Mouse (Mus musculus) kidney, embryonic 15.5 days (tissue): ENCODE measurements around the gene Tmsb15b1. TPM values are rescaled to one million over a fixed set of nuclear protein-coding genes. Genes with fewer than 3 reads are reported as not detected.

Experiments used
- ATAC-seq: fragments of 200-750 bp; cut with Nextera tagmentation; replicated peaks from 2 replicates; pipeline ENCODE4 v1.8.0; 2017; ENCODE audit warnings: moderate TSS enrichment; ENCODE audit not compliant: low FRiP score
- H3K27ac ChIP-seq: fragments of 300-500 bp; sonication (generic); 2 replicates; pipeline ENCODE4 v1.5.1; 2015; ENCODE audit warnings: mild to moderate bottlenecking, inconsistent platforms
- H3K27me3 ChIP-seq: fragments of 300-500 bp; sonication (generic); 2 replicates; pipeline ENCODE4 v1.6.1; 2015; ENCODE audit warnings: inconsistent platforms
- H3K36me3 ChIP-seq: fragments of 300-500 bp; sonication (generic); 2 replicates; pipeline ENCODE4 v1.6.1; 2015; ENCODE audit warnings: inconsistent platforms
- H3K4me1 ChIP-seq: fragments of 300-500 bp; sonication (generic); 2 replicates; pipeline ENCODE4 v1.6.1; 2015; ENCODE audit warnings: inconsistent platforms
- H3K4me2 ChIP-seq: fragments of 300-500 bp; sonication (generic); 2 replicates; pipeline ENCODE4 v1.6.1; 2015; ENCODE audit warnings: moderate library complexity, mild to moderate bottlenecking, inconsistent platforms
- H3K4me3 ChIP-seq: fragments of 300-500 bp; sonication (generic); replicated peaks from 2 replicates; pipeline ENCODE4 v1.5.1; 2015; ENCODE audit warnings: mild to moderate bottlenecking, inconsistent platforms
- H3K9ac ChIP-seq: fragments of 300-500 bp; sonication (generic); 2 replicates; pipeline ENCODE4 v1.6.1; 2015; ENCODE audit warnings: mild to moderate bottlenecking, inconsistent platforms
- H3K9me3 ChIP-seq: fragments of 300-500 bp; sonication (generic); replicated peaks from 2 replicates; pipeline ENCODE4 v1.6.1; 2016; ENCODE audit warnings: inconsistent platforms
- WGBS: fragments of 180-500 bp; shearing (Covaris S2); methylation state at CpG from one replicate; pipeline ENCODE4 v1.1.7; 2015; ENCODE audit warnings: mixed read lengths; 5-methylcytosine and 5-hydroxymethylcytosine counted together
- polyA plus RNA-seq: library from polyadenylated mRNA; unstranded; fragments of >200 nt; fragmentation: Nextera tagmentation; extraction: Ambion mirVana; gene quantifications from 2 replicates; pipeline ENCODE4 v1.2.1, GENCODE M21; 2015

Tmsb15b1 gene
- 23.3 and 27.1 TPM in 2 replicates for polyA plus RNA-seq

GRCm38 (mm10) chrX:136976424-136977084 lies at the start of gene Tmsb15b1, which contains the start of gene Tmsb15l:
Tmsb15b1 (minus strand) TSS chrX:136976874.
Tmsb15l (minus strand) TSS chrX:136976869.
- peak within 1 kb of the TSS; percentile 38; the same call in 1 of the 2 replicates for H3K9ac ChIP-seq
- peak within 1 kb of the TSS; percentile 59 for H3K4me2 ChIP-seq
- WGBS = 31% methylated on average over 15 of the region's 15 CpGs
- no peaks in the 10 kb centered on the region for H3K36me3 ChIP-seq
- H3K9me3 ChIP-seq = no peaks in the 10 kb centered on the region
- ATAC-seq = peak; percentile 100
- no peaks in the 10 kb centered on the region for H3K27me3 ChIP-seq
- H3K4me1 ChIP-seq = no peaks in the 10 kb centered on the region
- H3K4me3 ChIP-seq = peak within 1 kb of the TSS; percentile 47
- no peak within 1 kb of the TSS for H3K27ac ChIP-seq

GRCm38 (mm10) chrX:137019310-137019709 lies 42.6 kb upstream of the Tmsb15b1 start:
- WGBS = 25% methylated on average over 1 of the region's 1 CpGs
- ATAC-seq = 0 out of 2 replicates have a peak, but pooled peaks have one; percentile 9
- no peaks in the 10 kb centered on the region for H3K9me3 ChIP-seq
- no peaks in the 10 kb centered on the region; the same call in 1 of the 2 replicates for H3K36me3 ChIP-seq
- no peak overlapping the region for H3K27ac ChIP-seq
- no peak overlapping the region for H3K4me2 ChIP-seq
- H3K27me3 ChIP-seq = no peaks in the 10 kb centered on the region
- H3K4me3 ChIP-seq = no peak overlapping the region
- no peak overlapping the region for H3K9ac ChIP-seq
- no peaks in the 10 kb centered on the region for H3K4me1 ChIP-seq

GRCm38 (mm10) chrX:137017668-137018067 lies 41.0 kb upstream of the Tmsb15b1 start:
- Histone ChIP-seq H3K4me2 (no peak overlapping the region), H3K27ac (no peak overlapping the region), H3K9ac (no peak overlapping the region), H3K9me3 (no peaks in the 10 kb centered on the region), H3K27me3 (no peaks in the 10 kb centered on the region), H3K4me1 (no peaks in the 10 kb centered on the region), H3K36me3 (no peaks in the 10 kb centered on the region; the same call in 1 of the 2 replicates), H3K4me3 (no peak overlapping the region)
- ATAC-seq = no peak
- WGBS = 81% methylated on average over 1 of the region's 1 CpGs

- 50% methylated on average over 6 of the region's 6 CpGs for WGBS
- Histone ChIP-seq H3K27me3 (no peaks in the 10 kb centered on the region), H3K36me3 (peaks cover 8% of the 10 kb centered on the region; the same call in 1 of the 2 replicates), H3K4me2 (no peak overlapping the region), H3K4me1 (no peaks in the 10 kb centered on the region), H3K4me3 (no peak overlapping the region), H3K9me3 (no peaks in the 10 kb centered on the region), H3K27ac (no peak overlapping the region), H3K9ac (no peak overlapping the region)
- ATAC-seq = 0 out of 2 replicates have a peak, but pooled peaks have one; percentile 49
Measured at GRCm38 (mm10) chrX:137015099-137015709, 38.5 kb upstream of the Tmsb15b1 start.

DNA sequence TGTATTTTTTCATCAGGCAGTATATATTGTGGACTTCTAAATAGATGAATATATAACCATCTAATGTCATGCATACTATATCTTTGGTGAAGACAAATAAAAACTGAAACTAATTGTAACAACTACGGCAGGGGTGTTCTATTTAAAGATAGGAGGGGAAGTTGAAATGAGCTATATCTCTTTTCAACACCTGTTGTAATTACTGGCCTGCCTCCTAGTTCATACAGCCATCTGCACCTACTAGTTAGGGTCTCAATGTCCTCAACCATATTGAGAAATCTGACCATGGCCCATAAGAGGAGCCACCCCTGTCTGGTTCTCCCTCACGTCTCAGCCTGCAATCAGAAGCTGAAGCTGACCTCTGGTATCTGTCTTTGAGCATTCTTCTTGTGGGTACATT lies 19.6 kb upstream of the Tmsb15b1 start:
- 85% methylated on average over 2 of the region's 2 CpGs for WGBS
- Histone ChIP-seq H3K4me1 (no peaks in the 10 kb centered on the region), H3K9ac (no peak overlapping the region), H3K27me3 (peaks cover 45% of the 10 kb centered on the region), H3K36me3 (0 out of 2 replicates have a peak, but pooled peaks cover 3% of the 10 kb centered on the region), H3K9me3 (no peaks in the 10 kb centered on the region), H3K4me3 (no peak overlapping the region), H3K27ac (no peak overlapping the region), H3K4me2 (no peak overlapping the region)
- no peak for ATAC-seq

- Histone ChIP-seq H3K36me3 (no peaks in the 10 kb centered on the region), H3K27ac (no peak overlapping the region), H3K9me3 (no peaks in the 10 kb centered on the region), H3K4me2 (peak overlapping the region; percentile 68), H3K27me3 (peaks cover 57% of the 10 kb centered on the region), H3K9ac (no peak overlapping the region), H3K4me1 (no peaks in the 10 kb centered on the region), H3K4me3 (peak overlapping the region; percentile 47)
- no peak for ATAC-seq
- 28% methylated on average over 14 of the region's 14 CpGs for WGBS
Measured at GRCm38 (mm10) chrX:136993641-136994040, 17.0 kb upstream of the Tmsb15b1 start.

DNA sequence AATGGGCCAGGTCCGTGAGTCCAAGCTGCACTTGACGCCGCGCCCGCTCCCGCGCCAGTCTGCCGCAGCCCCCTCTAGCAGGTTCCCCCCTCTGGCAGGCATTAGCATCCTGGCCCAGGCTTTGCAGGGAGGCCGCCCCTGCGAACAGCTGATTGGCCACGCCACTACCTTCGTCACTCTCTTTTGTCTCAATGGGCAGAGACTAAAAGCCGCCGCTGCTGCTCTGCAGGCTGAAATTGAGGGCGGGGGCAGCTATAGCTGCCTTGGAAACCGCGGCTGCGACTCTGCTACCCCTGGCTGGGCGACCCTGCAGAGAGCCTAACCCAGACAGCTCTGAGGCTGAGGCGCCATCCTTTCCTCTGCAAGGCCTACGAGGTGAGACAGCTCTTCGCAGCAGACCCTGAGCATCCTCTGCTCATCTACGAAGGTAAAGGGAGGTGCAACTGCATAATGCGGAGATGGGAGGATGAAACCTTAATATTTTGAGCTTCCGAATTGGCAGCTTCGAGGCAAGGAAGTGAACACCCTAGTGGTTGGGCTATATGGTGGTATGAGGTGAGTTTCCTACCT lies 16.4 kb upstream of the Tmsb15b1 start, which contains the start of gene Zcchc18:
Gene Zcchc18 (plus strand): TSS at position 178 of the 570 bp plus-strand sequence.
- peak within 1 kb of the TSS; percentile 47 for H3K4me3 ChIP-seq
- no peaks in the 10 kb centered on the region for H3K4me1 ChIP-seq
- no peaks in the 10 kb centered on the region for H3K36me3 ChIP-seq
- 17% methylated on average over 25 of the region's 26 CpGs for WGBS
- H3K27ac ChIP-seq = no peak within 1 kb of the TSS
- peak; percentile 97 for ATAC-seq
- 0 out of 2 replicates have a peak within 1 kb of the TSS, but pooled peaks have one; percentile 4 for H3K9ac ChIP-seq
- no peaks in the 10 kb centered on the region for H3K9me3 ChIP-seq
- H3K27me3 ChIP-seq = peaks cover 57% of the 10 kb centered on the region
- H3K4me2 ChIP-seq = peak within 1 kb of the TSS; percentile 68

DNA sequence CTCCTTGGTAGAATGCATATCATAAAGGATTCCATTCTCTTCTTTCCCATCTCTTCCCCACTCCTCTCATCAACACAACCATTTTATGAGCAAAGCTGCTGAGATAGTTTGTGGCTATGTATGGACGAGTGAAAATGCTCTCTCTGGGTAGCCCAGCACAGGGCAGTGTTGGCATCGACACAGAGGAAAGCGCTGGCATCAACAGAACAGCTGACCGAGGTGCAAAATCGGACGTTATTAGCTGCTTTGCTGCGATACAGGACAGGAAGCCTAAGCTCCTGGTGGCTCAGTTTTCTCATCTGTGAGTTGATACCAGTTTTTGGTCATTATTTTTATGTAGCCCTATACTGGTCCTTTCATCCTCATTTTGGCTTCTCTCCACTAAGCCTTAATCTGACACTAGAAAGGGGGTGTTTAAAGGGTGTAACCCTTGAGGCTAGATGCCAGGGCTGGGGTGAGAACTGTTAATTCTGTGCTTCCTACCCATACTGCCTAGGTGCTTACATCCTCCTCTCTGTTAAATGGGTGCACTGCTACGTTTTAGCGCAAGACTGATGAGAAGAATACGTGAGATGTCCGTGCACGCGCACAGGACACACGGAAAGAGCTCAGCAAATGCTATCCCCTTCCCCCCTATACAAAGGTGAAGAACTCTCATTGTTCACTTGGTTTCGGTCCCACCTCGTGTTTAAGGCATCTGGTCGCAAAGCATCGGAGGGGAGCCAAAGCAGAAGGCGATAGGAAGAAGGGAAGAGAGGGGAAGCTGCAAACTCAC lies 15.7 kb upstream of the Tmsb15b1 start:
- peak overlapping the region; percentile 47 for H3K4me3 ChIP-seq
- no peaks in the 10 kb centered on the region for H3K4me1 ChIP-seq
- H3K27me3 ChIP-seq = peaks cover 62% of the 10 kb centered on the region
- no peak overlapping the region for H3K27ac ChIP-seq
- WGBS = 27% methylated on average over 19 of the region's 19 CpGs
- H3K36me3 ChIP-seq = no peaks in the 10 kb centered on the region
- H3K9me3 ChIP-seq = no peaks in the 10 kb centered on the region
- 0 out of 2 replicates have a peak overlapping the region, but pooled peaks have one; percentile 4 for H3K9ac ChIP-seq
- peak; percentile 50 for ATAC-seq
- peak overlapping the region; percentile 68 for H3K4me2 ChIP-seq

DNA sequence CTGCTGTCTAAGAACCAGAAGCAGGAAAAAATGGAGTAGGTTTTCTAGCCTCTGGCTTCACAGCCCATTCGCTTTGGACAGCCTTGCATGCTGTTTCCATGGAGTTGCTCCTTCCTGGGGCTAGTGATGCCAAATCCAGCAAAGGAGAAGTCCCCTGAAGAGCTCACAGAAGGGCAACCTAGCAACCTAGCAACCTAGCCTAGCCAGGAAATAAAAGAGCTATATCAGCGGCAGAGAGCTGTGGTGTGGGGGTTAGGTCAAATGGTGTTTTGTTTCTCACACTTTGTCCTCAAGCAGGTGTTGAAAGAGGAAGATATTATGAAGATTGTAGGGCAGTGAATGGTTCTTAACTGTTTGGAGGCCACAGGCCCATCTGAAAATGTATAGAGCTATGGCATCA lies 14.6 kb upstream of the Tmsb15b1 start:
- H3K4me3 ChIP-seq = no peak overlapping the region
- ATAC-seq = no peak
- no peaks in the 10 kb centered on the region for H3K36me3 ChIP-seq
- H3K4me1 ChIP-seq = no peaks in the 10 kb centered on the region
- H3K4me2 ChIP-seq = no peak overlapping the region
- H3K9me3 ChIP-seq = no peaks in the 10 kb centered on the region
- no peak overlapping the region for H3K27ac ChIP-seq
- WGBS = 64% methylated on average over 2 of the region's 2 CpGs
- peaks cover 64% of the 10 kb centered on the region for H3K27me3 ChIP-seq
- H3K9ac ChIP-seq = no peak overlapping the region

GRCm38 (mm10) chrX:136986039-136986438 lies 9.4 kb upstream of the Tmsb15b1 start:
- peaks cover 23% of the 10 kb centered on the region for H3K27me3 ChIP-seq
- no peak overlapping the region for H3K4me2 ChIP-seq
- peak; percentile 86 for ATAC-seq
- H3K36me3 ChIP-seq = no peaks in the 10 kb centered on the region
- H3K4me1 ChIP-seq = no peaks in the 10 kb centered on the region
- no peaks in the 10 kb centered on the region for H3K9me3 ChIP-seq
- H3K4me3 ChIP-seq = no peak overlapping the region
- H3K9ac ChIP-seq = no peak overlapping the region
- H3K27ac ChIP-seq = no peak overlapping the region

DNA sequence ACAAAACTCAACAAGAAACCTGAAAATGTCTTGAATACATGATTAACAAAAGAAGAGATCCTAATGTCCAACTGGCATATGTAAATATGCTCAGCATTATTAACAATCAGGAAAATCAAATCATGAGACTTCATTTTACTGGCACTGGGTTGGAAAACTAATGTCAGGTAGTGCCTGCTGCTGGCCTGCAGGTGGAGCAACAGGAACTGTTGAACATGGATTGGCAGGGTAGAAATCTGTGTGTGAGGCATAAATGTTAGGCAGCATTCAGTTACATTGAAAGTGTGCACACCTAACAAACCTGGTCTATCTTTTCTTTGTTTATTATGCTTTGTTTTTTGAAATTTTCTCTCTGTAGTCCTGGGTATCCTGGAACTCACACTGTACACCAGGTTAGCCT lies 1.9 kb upstream of the Tmsb15b1 start:
- Histone ChIP-seq H3K4me3 (no peak overlapping the region), H3K9me3 (no peaks in the 10 kb centered on the region), H3K4me1 (no peaks in the 10 kb centered on the region), H3K27me3 (no peaks in the 10 kb centered on the region), H3K9ac (no peak overlapping the region), H3K4me2 (no peak overlapping the region), H3K27ac (no peak overlapping the region), H3K36me3 (no peaks in the 10 kb centered on the region)
- ATAC-seq = no peak
